Comparison of ENCODE assay signal across 16 mouse cellular contexts in the genomic region with DNA sequence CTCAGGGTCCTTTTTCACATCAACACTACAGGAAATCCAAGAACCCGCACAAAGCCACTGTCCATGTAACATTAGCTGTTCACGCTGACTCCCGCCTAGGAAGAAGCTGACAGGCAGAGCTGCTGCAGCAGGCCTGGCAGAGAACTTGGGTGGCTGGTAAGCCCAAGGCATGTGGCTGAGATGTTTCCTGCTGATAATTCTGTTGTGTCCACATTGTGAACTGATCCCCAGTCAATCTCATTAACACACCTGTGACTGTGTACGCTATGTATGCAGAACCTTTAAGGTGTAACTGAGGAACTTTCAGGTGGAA.
DNase-seq lines count a peak whose midpoint lies in the region; ATAC-seq and TF ChIP-seq lines count a peak whose summit lies in the region.
"Had no signal": no experiment of that assay in that cellular context is flagged by ENCODE, and none has a peak within 500 bp of the region (broad histone marks: within the 10 kb centered on the region; RNA-seq: fewer than 3 reads in every experiment).

No protein-coding gene starts in this region.

- ATAC-seq in heart, embryonic 16.5 days (replicated peaks; ENCODE audit: extremely low read depth, insufficient read depth, low FRiP score) = no peak
- ATAC-seq in liver, embryonic 11.5 days (replicated peaks; ENCODE audit: low FRiP score) = 0 out of 2 replicates have a peak, but pooled peaks have one; percentile 11
- no peak for ATAC-seq in liver, postnatal 0 days
- ATAC-seq in embryonic facial prominence, embryonic 12.5 days (ENCODE audit: insufficient number of reproducible peaks, insufficient read depth, low FRiP score, low TSS enrichment) = no peak
- ATAC-seq in megakaryocyte-erythroid progenitor cell, adult 5-6 weeks (replicated peaks; ENCODE audit: low FRiP score, low TSS enrichment, poor library complexity, severe bottlenecking) = peak; percentile 57
- ATAC-seq: forebrain, embryonic 14.5 days; intestine, embryonic 15.5 days had no signal

- no peak for TF ChIP-seq EP300 in liver, postnatal 0 days (IDR thresholded peaks at IDR 0.05; ENCODE audit: low read depth)

- DNase-seq in heart, embryonic 10.5 days (ENCODE audit: low spot score) = no peak
- DNase-seq in liver, embryonic 11.5 days (ENCODE audit: low spot score) = no peak
- no peak for DNase-seq in liver, postnatal 0 days
- no peak for DNase-seq in lung, postnatal 4 days
- DNase-seq: cerebellum, adult 9-11 months; embryo, embryonic 11 days; heart, postnatal 10 days; lung, postnatal 14 days had no signal

- no peaks in the 10 kb centered on the region for H3K27me3 ChIP-seq in heart, embryonic 16.5 days (ENCODE audit: control insufficient read depth, insufficient read depth, low read length)
- no peaks in the 10 kb centered on the region for H3K27me3 ChIP-seq in heart, embryonic 10.5 days (ENCODE audit: insufficient read depth, poor library complexity, severe bottlenecking)
- H3K27me3 ChIP-seq in liver, embryonic 11.5 days (replicated peaks; ENCODE audit: control insufficient read depth, insufficient read depth, low read length) = no peaks in the 10 kb centered on the region
- H3K27me3 ChIP-seq in liver, postnatal 0 days (ENCODE audit: insufficient read depth, low read length) = no peaks in the 10 kb centered on the region
- no peaks in the 10 kb centered on the region for H3K27me3 ChIP-seq in embryonic facial prominence, embryonic 12.5 days
- H3K27me3 ChIP-seq: intestine, embryonic 15.5 days had no signal

- H3K9ac ChIP-seq in heart, embryonic 16.5 days (ENCODE audit: low read length) = no peak overlapping the region
- H3K9ac ChIP-seq in liver, embryonic 11.5 days (ENCODE audit: low read depth, low read length) = no peak overlapping the region
- H3K9ac ChIP-seq in liver, postnatal 0 days (replicated peaks) = no peak overlapping the region
- no peak overlapping the region for H3K9ac ChIP-seq in embryonic facial prominence, embryonic 12.5 days
- H3K9ac ChIP-seq: hindbrain, embryonic 14.5 days; intestine, embryonic 15.5 days had no signal

- peak overlapping the region; percentile 34; the same call in 1 of the 2 replicates for H3K27ac ChIP-seq in heart, embryonic 16.5 days (ENCODE audit: low read length)
- no peak overlapping the region for H3K27ac ChIP-seq in heart, embryonic 10.5 days
- no peak overlapping the region for H3K27ac ChIP-seq in liver, embryonic 11.5 days (ENCODE audit: low read depth, low read length)
- no peak overlapping the region for H3K27ac ChIP-seq in liver, postnatal 0 days (ENCODE audit: low read depth)
- H3K27ac ChIP-seq in embryonic facial prominence, embryonic 12.5 days = 0 out of 2 replicates have a peak overlapping the region, but pooled peaks have one; percentile 5
- H3K27ac ChIP-seq: hindbrain, embryonic 14.5 days; intestine, embryonic 15.5 days; midbrain, embryonic 10.5 days had no signal

- H3K4me1 ChIP-seq in heart, embryonic 16.5 days (ENCODE audit: control insufficient read depth, insufficient read depth, low read length) = peaks cover 25% of the 10 kb centered on the region
- H3K4me1 ChIP-seq in heart, embryonic 10.5 days = peaks cover 28% of the 10 kb centered on the region
- H3K4me1 ChIP-seq in liver, embryonic 11.5 days (replicated peaks; ENCODE audit: control insufficient read depth, insufficient read depth, low read length) = peaks cover 13% of the 10 kb centered on the region
- peaks cover 15% of the 10 kb centered on the region for H3K4me1 ChIP-seq in liver, postnatal 0 days (ENCODE audit: insufficient read depth)
- H3K4me1 ChIP-seq in embryonic facial prominence, embryonic 12.5 days = peaks cover 18% of the 10 kb centered on the region
- H3K4me1 ChIP-seq: intestine, embryonic 15.5 days; midbrain, embryonic 10.5 days had no signal

- peaks cover 5% of the 10 kb centered on the region; the same call in 1 of the 2 replicates for H3K36me3 ChIP-seq in heart, embryonic 16.5 days (ENCODE audit: control insufficient read depth, insufficient read depth)
- peaks cover 28% of the 10 kb centered on the region for H3K36me3 ChIP-seq in heart, embryonic 10.5 days
- no peaks in the 10 kb centered on the region for H3K36me3 ChIP-seq in liver, embryonic 11.5 days (ENCODE audit: control insufficient read depth, insufficient read depth, low read length)
- H3K36me3 ChIP-seq in liver, postnatal 0 days (replicated peaks; ENCODE audit: insufficient read depth, low read length) = no peaks in the 10 kb centered on the region
- peaks cover 2% of the 10 kb centered on the region; the same call in 1 of the 2 replicates for H3K36me3 ChIP-seq in embryonic facial prominence, embryonic 12.5 days
- H3K36me3 ChIP-seq: intestine, embryonic 15.5 days had no signal

- WGBS in heart, embryonic 16.5 days = 72% methylated on average over 4 of the region's 4 CpGs
- 75% methylated on average over 4 of the region's 4 CpGs for WGBS in heart, embryonic 10.5 days
- 50% methylated on average over 4 of the region's 4 CpGs for WGBS in liver, embryonic 11.5 days
- WGBS in liver, postnatal 0 days (ENCODE audit: insufficient replicate concordance) = 67% methylated on average over 4 of the region's 4 CpGs
- WGBS in embryonic facial prominence, embryonic 12.5 days = 47% methylated on average over 4 of the region's 4 CpGs

- H3K4me2 ChIP-seq in heart, embryonic 16.5 days (ENCODE audit: low read depth, low read length) = no peak overlapping the region
- H3K4me2 ChIP-seq in liver, embryonic 11.5 days = no peak overlapping the region
- no peak overlapping the region for H3K4me2 ChIP-seq in liver, postnatal 0 days (ENCODE audit: low read depth, low read length)
- H3K4me2 ChIP-seq in embryonic facial prominence, embryonic 12.5 days (replicated peaks) = no peak overlapping the region
- H3K4me2 ChIP-seq: hindbrain, embryonic 14.5 days; intestine, embryonic 15.5 days had no signal

- H3K4me3 ChIP-seq in heart, embryonic 16.5 days (ENCODE audit: low read length) = no peak overlapping the region
- no peak overlapping the region for H3K4me3 ChIP-seq in heart, embryonic 10.5 days
- no peak overlapping the region for H3K4me3 ChIP-seq in liver, embryonic 11.5 days (ENCODE audit: low read depth, low read length)
- no peak overlapping the region for H3K4me3 ChIP-seq in liver, postnatal 0 days (ENCODE audit: low read depth, low read length)
- H3K4me3 ChIP-seq in embryonic facial prominence, embryonic 12.5 days = no peak overlapping the region
- H3K4me3 ChIP-seq: erythroblast, embryonic 14.5 days; intestine, embryonic 15.5 days; midbrain, embryonic 10.5 days had no signal

- TF ChIP-seq CTCF in liver, postnatal 0 days (IDR thresholded peaks at IDR 0.05; ENCODE audit: low read depth) = no peak

- no peaks in the 10 kb centered on the region for H3K9me3 ChIP-seq in heart, embryonic 16.5 days (replicated peaks; ENCODE audit: control insufficient read depth, low read length)
- no peaks in the 10 kb centered on the region for H3K9me3 ChIP-seq in heart, embryonic 10.5 days
- no peaks in the 10 kb centered on the region for H3K9me3 ChIP-seq in liver, embryonic 11.5 days (ENCODE audit: control insufficient read depth, low read length)
- no peaks in the 10 kb centered on the region for H3K9me3 ChIP-seq in liver, postnatal 0 days (ENCODE audit: low read length)
- H3K9me3 ChIP-seq in embryonic facial prominence, embryonic 12.5 days = no peaks in the 10 kb centered on the region
- H3K9me3 ChIP-seq: intestine, embryonic 15.5 days; midbrain, embryonic 10.5 days had no signal

Comparison
In these comparisons a context has a peak if more than half of its experiments do, and no peak if none do; other contexts are left out.
1. ATAC-seq: peak in liver, embryonic 11.5 days (single experiment) and megakaryocyte-erythroid progenitor cell, adult 5-6 weeks (single experiment); none in heart, embryonic 16.5 days (single experiment), liver, postnatal 0 days (single experiment) and embryonic facial prominence, embryonic 12.5 days (single experiment).
2. H3K27ac ChIP-seq: peak in heart, embryonic 16.5 days (single experiment) and embryonic facial prominence, embryonic 12.5 days (single experiment); none in heart, embryonic 10.5 days (single experiment), liver, embryonic 11.5 days (single experiment) and liver, postnatal 0 days (single experiment).